Mouse (Mus musculus) neural tube, embryonic 15.5 days (tissue): ENCODE results near the gene Mturn. TPM values are rescaled to one million over a fixed set of nuclear protein-coding genes. Genes with fewer than 3 reads are reported as not detected.

ENCODE experiments used
- ATAC-seq: fragments of 200-750 bp; cut with Nextera tagmentation; 2 replicates; pipeline ENCODE4 v1.8.0; 2017; ENCODE audit warnings: mild to moderate bottlenecking, moderate TSS enrichment, moderate library complexity; ENCODE audit not compliant: low FRiP score
- H3K27ac ChIP-seq: fragments of 300-500 bp; sonication (generic); replicated peaks from 2 replicates; pipeline ENCODE4 v1.5.1; 2015; ENCODE audit warnings: mild to moderate bottlenecking, inconsistent platforms
- H3K27me3 ChIP-seq: fragments of 300-500 bp; sonication (generic); replicated peaks from 2 replicates; pipeline ENCODE4 v1.6.1; 2015; ENCODE audit warnings: inconsistent platforms
- H3K36me3 ChIP-seq: fragments of 300-500 bp; sonication (generic); 2 replicates; pipeline ENCODE4 v1.6.1; 2015; ENCODE audit warnings: inconsistent platforms
- H3K4me1 ChIP-seq: fragments of 300-500 bp; sonication (generic); 2 replicates; pipeline ENCODE4 v1.6.1; 2015; ENCODE audit warnings: inconsistent platforms
- H3K4me2 ChIP-seq: fragments of 300-500 bp; sonication (generic); 2 replicates; pipeline ENCODE4 v1.6.1; 2015; ENCODE audit warnings: inconsistent platforms, mild to moderate bottlenecking, moderate library complexity
- H3K4me3 ChIP-seq: fragments of 300-500 bp; sonication (generic); replicated peaks from 2 replicates; pipeline ENCODE4 v1.5.1; 2015; ENCODE audit warnings: mild to moderate bottlenecking, inconsistent platforms
- H3K9ac ChIP-seq: fragments of 300-500 bp; sonication (generic); replicated peaks from 2 replicates; pipeline ENCODE4 v1.6.1; 2015; ENCODE audit warnings: mild to moderate bottlenecking, inconsistent platforms
- H3K9me3 ChIP-seq: fragments of 300-500 bp; sonication (generic); replicated peaks from 2 replicates; pipeline ENCODE4 v1.6.1; 2016; ENCODE audit warnings: inconsistent platforms
- WGBS: fragments of 180-500 bp; shearing (Covaris S2); methylation state at CpG from one replicate; pipeline ENCODE4 v1.1.7; 2015; ENCODE audit warnings: mixed read lengths; 5-methylcytosine and 5-hydroxymethylcytosine counted together
- polyA plus RNA-seq: library from polyadenylated mRNA; unstranded; fragments of >200 nt; fragmentation: Nextera tagmentation; extraction: Ambion mirVana; gene quantifications from 2 replicates; pipeline ENCODE4 v1.2.1, GENCODE M21; 2015

Mturn gene
- polyA plus RNA-seq, 1 experiment from 2014 or later, result 75.0 TPM

DNA sequence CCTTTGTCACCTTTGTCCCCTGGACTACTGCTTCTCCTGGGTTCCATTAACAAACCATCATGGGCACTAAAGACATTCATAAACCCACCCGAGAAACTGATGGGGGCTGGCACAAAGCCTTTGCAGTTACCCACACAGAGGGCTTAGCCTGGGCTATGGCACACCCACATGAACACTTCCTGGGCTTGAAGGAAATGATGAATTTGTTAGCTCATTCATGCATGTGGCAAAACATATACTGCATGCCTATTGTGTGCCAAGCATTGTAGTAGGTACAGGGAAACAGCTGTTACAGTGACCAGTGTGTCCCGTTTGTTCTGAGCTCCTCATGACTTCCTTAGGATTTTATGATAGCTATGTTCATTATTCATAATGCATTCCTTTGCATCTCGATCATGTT lies 55.8 kb downstream of the Mturn start:
- H3K36me3 ChIP-seq, result no peaks in the 10 kb centered on the region
- no peaks in the 10 kb centered on the region for H3K9me3 ChIP-seq
- no peaks in the 10 kb centered on the region for H3K27me3 ChIP-seq
- no peak for ATAC-seq
- no peak overlapping the region for H3K4me3 ChIP-seq
- no peaks in the 10 kb centered on the region for H3K4me1 ChIP-seq
- WGBS, result 89% methylated on average over 3 of the region's 3 CpGs
- H3K27ac ChIP-seq, result no peak overlapping the region
- H3K9ac ChIP-seq, result no peak overlapping the region
- no peak overlapping the region for H3K4me2 ChIP-seq

DNA sequence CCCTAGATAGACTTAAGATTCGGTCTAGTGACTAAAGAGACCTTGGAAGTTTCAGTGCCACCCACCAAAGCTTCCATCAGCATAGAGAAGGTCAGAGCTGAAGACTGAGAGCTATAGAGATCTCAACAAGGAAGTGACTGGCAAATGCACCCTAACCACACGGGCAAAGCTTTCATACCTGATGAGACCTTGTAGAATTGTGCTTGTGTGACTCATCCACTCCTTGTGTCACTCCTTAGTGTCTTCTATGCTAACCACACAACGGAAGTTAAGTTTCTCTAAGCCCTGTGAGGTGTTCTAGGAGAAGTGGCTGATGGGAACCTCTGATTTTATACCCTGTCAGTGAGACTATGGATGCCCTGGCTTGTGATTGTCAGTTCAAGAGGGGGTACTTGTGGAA lies 56.3 kb downstream of the Mturn start:
- H3K9ac ChIP-seq, result no peak overlapping the region
- H3K4me2 ChIP-seq, result no peak overlapping the region
- H3K27me3 ChIP-seq, result no peaks in the 10 kb centered on the region
- H3K27ac ChIP-seq, result no peak overlapping the region
- no peak for ATAC-seq
- H3K4me1 ChIP-seq, result no peaks in the 10 kb centered on the region
- no peak overlapping the region for H3K4me3 ChIP-seq
- no peaks in the 10 kb centered on the region for H3K36me3 ChIP-seq
- no peaks in the 10 kb centered on the region for H3K9me3 ChIP-seq
- 94% methylated on average over 3 of the region's 3 CpGs for WGBS

DNA sequence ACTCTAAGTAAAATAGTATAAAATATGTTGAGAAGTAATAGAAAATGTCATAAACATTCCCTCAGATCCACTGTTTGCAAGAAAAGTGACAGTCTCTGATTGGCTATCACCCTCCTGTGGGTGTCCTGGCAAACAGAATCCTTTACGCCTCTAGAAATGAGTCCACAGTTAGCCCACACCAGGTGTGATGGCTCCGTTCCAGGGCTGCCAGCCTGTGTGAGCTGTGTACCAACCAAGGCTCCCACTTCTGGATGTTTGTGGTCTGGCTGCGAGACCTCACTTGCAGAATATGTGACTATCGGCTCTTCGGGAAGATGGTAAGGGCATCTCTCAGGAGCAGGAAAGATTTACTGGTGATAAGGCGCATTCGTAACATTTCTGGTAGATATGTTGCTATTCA lies 67.6 kb downstream of the Mturn start:
- WGBS, result 89% methylated on average over 7 of the region's 7 CpGs
- no peak for ATAC-seq
- no peak overlapping the region for H3K4me3 ChIP-seq

DNA sequence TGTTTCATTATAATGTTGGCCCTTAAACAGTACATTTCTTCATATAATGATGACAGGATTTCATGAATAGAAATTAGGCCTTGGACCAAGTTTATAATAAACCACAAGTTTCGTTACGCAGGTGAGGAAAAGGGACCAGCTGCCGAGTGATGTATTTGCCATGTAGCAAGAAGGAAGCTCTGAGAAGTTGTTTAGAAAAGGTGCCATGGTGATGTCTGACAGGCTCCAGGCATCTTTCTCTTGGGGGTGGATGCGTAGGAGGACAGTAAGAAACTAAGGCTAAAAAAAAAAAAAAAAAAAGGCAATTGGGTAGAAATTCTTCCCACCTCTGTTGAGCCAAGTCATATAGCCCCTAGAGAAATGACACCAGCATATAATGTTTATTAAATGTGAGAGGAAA lies 70.2 kb downstream of the Mturn start:
- no peak for ATAC-seq
- Histone ChIP-seq H3K27ac (no peak overlapping the region), H3K36me3 (no peaks in the 10 kb centered on the region), H3K4me2 (no peak overlapping the region), H3K9me3 (no peaks in the 10 kb centered on the region), H3K9ac (no peak overlapping the region), H3K27me3 (no peaks in the 10 kb centered on the region), H3K4me3 (no peak overlapping the region), H3K4me1 (no peaks in the 10 kb centered on the region)
- whole genome bisulfite sequencing, result 79% methylated on average over 4 of the region's 4 CpGs

More for the DNA sequence above, 67.6 kb downstream of the Mturn start:
- H3K4me2 ChIP-seq, result no peak overlapping the region
- no peaks in the 10 kb centered on the region for H3K9me3 ChIP-seq
- H3K27ac ChIP-seq, result no peak overlapping the region
- no peak overlapping the region for H3K9ac ChIP-seq
- H3K27me3 ChIP-seq, result no peaks in the 10 kb centered on the region
- H3K36me3 ChIP-seq, result no peaks in the 10 kb centered on the region
- no peaks in the 10 kb centered on the region for H3K4me1 ChIP-seq

DNA sequence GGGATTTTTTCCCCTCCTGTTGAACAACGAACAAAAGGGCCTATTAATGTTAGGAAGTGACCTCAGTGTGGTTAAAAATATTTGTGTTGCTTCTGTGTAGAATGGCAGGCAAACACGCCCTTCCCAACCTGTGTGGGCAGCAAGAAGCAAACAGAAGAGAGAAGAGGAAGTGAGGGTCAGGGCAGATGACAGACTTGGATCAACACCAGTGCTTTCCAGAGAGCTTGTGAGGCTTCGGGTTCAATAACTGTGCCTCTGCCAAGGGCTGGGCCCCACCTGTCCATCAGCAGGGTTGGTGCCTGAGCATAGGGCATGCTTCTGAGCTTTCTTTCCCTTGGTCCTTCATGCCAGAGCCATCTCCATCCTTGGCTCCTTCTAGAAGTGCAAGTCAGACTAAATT lies 70.7 kb downstream of the Mturn start:
- ATAC-seq, result no peak
- Histone ChIP-seq H3K36me3 (no peaks in the 10 kb centered on the region), H3K9me3 (no peaks in the 10 kb centered on the region), H3K4me2 (no peak overlapping the region), H3K27me3 (no peaks in the 10 kb centered on the region), H3K4me1 (no peaks in the 10 kb centered on the region), H3K27ac (no peak overlapping the region), H3K4me3 (no peak overlapping the region), H3K9ac (no peak overlapping the region)
- 75% methylated on average over 3 of the region's 3 CpGs for WGBS

Other genes starting within 250 kb of the Mturn start
- gene Scrn1, start 115.1 kb upstream of the Mturn start, polyA plus RNA-seq, result 85.9 and 98.3 TPM in 2 replicates
- gene Plekha8, start 86.5 kb upstream of the Mturn start, polyA plus RNA-seq, result 6.7 and 8.0 TPM in 2 replicates
- gene Fkbp14, start 84.3 kb upstream of the Mturn start, polyA plus RNA-seq, result 12.5 and 14.0 TPM in 2 replicates
- 5.8 and 5.9 TPM in 2 replicates for gene Znrf2, start 135.3 kb downstream of the Mturn start, polyA plus RNA-seq